Mouse (Mus musculus): ENCODE measurements around the gene Gm17190. TPM values are rescaled to one million over a fixed set of nuclear protein-coding genes. Genes with fewer than 3 reads are reported as not detected.

The Gm17190 gene
- polyA plus RNA-seq (2014; fragmentation: Illumina TruSeq; extraction: RNeasy Lipid Tissue Mini Kit (QIAGEN cat#74804); ENCODE audit: low read depth, low replicate concordance) = not detected

GRCm38 (mm10) chr13:96081754-96082153 lies at the start of gene Gm17190:
Gene Gm17190, plus strand, starts transcription at chr13:96082054.

GRCm38 (mm10) chr13:96081276-96081675 lies 578 bp upstream of the Gm17190 start, which contains the start of gene Gm20075:
Gene Gm20075, minus strand, starts transcription at chr13:96081376.

GRCm38 (mm10) chr13:96132401-96132816 lies 50.6 kb downstream of the Gm17190 start, which contains the start of gene Sv2c:
Gene Sv2c, minus strand, starts transcription at chr13:96132577.

Other genes with a start within 250 kb of the Gm17190 start
- gene Iqgap2, start 190.1 kb upstream of the Gm17190 start, polyA plus RNA-seq (2014; fragmentation: Illumina TruSeq; extraction: RNeasy Lipid Tissue Mini Kit (QIAGEN cat#74804); ENCODE audit: low read depth, low replicate concordance) = 236 TPM
- 21.0 TPM for gene Gm20075, start 678 bp upstream of the Gm17190 start, polyA plus RNA-seq (2014; fragmentation: Illumina TruSeq; extraction: RNeasy Lipid Tissue Mini Kit (QIAGEN cat#74804); ENCODE audit: low read depth, low replicate concordance)
- 1.7 TPM for gene Sv2c, start 50.5 kb downstream of the Gm17190 start, polyA plus RNA-seq (2014; fragmentation: Illumina TruSeq; extraction: RNeasy Lipid Tissue Mini Kit (QIAGEN cat#74804); ENCODE audit: low read depth, low replicate concordance)

Measured in sigmoid colon, adult 10 weeks (tissue).